Mouse (Mus musculus): ENCODE results near the gene Bfsp2. TPM values are rescaled to one million over a fixed set of nuclear protein-coding genes. Genes with fewer than 3 reads are reported as not detected.
A peak's percentile ranks its signal among the peaks of the same experiment; 100 is the strongest.

Gene Bfsp2
- polyA plus RNA-seq (2015; fragmentation: Nextera tagmentation; extraction: Ambion mirVana) = 2.3 and 2.8 TPM in 2 replicates

DNA sequence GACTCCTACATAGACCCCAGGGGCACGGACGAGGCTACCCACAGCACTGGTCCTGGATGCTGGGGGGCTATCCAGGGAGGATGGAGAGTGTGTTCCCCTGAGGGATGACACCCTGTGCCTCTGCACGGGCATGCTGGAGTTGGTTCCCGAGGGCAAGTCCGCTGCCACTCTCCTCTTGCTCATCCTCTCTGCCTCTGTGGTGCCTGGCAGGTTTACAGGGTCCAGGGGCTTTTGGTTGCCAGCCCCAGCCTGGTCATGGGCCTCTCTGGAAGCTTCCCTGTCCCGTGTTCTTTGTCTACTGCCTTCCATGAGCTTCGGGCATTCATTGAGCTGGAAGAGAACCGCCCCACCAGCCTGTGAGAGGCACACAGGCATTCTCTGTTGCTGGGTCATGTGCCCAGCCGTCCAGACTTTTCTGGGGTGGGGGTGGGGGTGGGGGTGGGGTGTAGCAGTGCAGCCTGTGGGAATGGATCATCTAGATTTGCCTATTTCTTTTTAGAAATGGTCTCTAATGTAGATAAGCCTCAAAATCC lies at the start of gene Bfsp2:
Gene Bfsp2, minus strand, starts transcription at position 377 of the 533 bp plus-strand sequence.
- Histone ChIP-seq H3K36me3 (no peaks in the 10 kb centered on the region), H3K9ac (0 out of 2 replicates have a peak within 1 kb of the TSS, but pooled peaks have one; percentile 14), H3K4me2 (replicated peaks) (no peak within 1 kb of the TSS), H3K27ac (no peak within 1 kb of the TSS), H3K4me1 (peaks cover 18% of the 10 kb centered on the region), H3K4me3 (no peak within 1 kb of the TSS), H3K27me3 (no peaks in the 10 kb centered on the region), H3K9me3 (no peaks in the 10 kb centered on the region)
- ATAC-seq (ENCODE audit: low FRiP score, low read depth) = no peak
- WGBS = 70% methylated on average over 9 of the region's 9 CpGs

DNA sequence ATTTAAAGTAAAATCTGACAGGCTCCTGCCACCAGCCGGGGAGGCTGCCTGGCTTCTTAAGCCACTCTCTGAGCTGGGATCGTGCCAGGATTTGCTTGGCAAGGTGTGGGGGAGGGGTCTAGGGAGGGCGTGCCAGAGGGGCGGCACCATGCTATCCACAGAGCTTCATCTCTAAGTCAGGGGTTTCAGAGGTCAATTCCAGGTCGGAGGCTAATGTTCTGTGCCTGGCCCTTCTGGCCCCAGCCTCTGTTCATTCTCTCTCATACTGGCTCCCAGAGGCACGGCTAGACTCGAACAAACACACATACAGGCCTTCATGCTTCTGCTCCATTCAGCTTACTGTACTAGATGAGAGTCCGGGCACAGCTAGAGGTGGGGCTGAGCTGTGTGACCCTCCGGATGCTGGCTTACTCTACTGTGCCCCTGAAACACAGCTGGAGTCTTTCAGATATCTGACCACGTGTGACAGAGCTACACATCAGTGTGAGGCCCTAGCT lies 44.9 kb upstream of the Bfsp2 start:
- 17% methylated on average over 10 of the region's 10 CpGs for WGBS
- Histone ChIP-seq H3K27me3 (no peaks in the 10 kb centered on the region), H3K9me3 (no peaks in the 10 kb centered on the region), H3K4me3 (no peak overlapping the region), H3K9ac (no peak overlapping the region), H3K36me3 (no peaks in the 10 kb centered on the region), H3K27ac (no peak overlapping the region), H3K4me1 (peaks cover 27% of the 10 kb centered on the region), H3K4me2 (replicated peaks) (no peak overlapping the region)
- ATAC-seq (ENCODE audit: low FRiP score, low read depth) = peak; percentile 54; the same call in 1 of the 2 replicates

DNA sequence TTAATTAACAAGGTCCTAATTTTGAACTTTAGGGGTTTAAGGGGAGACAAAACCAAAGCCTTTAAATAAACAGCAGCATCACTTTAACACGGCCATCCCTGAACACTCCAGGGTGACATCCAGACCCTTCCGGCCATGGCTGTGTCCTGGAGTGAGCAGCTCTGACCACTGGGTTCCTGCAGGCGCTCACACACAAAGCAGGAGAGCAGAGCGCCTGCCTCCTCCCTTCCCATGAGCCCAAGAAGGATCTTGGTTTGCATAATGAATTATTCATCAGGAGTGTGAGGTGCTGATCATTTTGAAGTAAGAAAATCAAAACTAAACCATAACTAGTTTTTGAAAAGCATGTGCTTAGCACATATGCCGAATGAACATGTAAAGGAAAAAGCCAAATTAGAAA lies 44.4 kb upstream of the Bfsp2 start:
- no peak overlapping the region for H3K4me3 ChIP-seq
- H3K27me3 ChIP-seq = no peaks in the 10 kb centered on the region
- H3K27ac ChIP-seq = no peak overlapping the region
- no peak overlapping the region for H3K4me2 ChIP-seq (replicated peaks)
- WGBS = 19% methylated on average over 5 of the region's 5 CpGs
- no peaks in the 10 kb centered on the region for H3K36me3 ChIP-seq
- H3K9ac ChIP-seq = no peak overlapping the region
- no peaks in the 10 kb centered on the region for H3K9me3 ChIP-seq
- H3K4me1 ChIP-seq = peaks cover 27% of the 10 kb centered on the region
- no peak for ATAC-seq (ENCODE audit: low FRiP score, low read depth)

DNA sequence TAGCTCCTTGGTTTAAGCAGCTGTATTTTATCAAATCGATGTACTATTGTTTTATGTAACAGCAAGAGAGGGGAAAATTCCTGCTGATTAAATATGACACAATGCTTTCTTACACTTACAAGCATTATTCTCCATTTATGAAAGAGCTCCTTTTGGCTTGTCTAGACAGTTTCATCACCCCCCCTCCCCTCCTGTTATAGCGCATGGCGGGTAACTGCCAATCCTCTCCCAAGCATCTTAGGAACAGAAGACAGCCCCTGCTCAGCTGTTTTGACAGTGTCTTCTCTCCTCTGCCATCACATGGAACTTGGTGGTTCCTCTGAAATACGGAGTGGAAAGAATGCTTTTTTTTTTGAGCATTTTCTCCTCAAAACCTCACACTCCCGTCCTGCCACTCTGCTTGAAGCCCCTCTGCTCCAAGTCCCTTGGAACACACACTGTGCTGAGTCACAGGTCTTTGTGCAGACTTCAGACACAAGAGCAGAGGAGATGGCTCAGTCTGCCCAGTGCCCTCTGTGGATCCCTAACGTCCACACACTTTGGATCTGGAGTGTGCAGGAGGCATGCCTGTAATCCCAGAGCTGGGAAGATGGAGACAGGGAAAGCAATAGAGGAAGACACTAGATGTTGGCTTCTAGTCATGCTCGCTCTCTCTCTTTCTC lies 43.7 kb upstream of the Bfsp2 start:
- Histone ChIP-seq H3K9me3 (peaks cover 4% of the 10 kb centered on the region), H3K27ac (no peak overlapping the region)
- 44% methylated on average over 7 of the region's 7 CpGs for WGBS

DNA sequence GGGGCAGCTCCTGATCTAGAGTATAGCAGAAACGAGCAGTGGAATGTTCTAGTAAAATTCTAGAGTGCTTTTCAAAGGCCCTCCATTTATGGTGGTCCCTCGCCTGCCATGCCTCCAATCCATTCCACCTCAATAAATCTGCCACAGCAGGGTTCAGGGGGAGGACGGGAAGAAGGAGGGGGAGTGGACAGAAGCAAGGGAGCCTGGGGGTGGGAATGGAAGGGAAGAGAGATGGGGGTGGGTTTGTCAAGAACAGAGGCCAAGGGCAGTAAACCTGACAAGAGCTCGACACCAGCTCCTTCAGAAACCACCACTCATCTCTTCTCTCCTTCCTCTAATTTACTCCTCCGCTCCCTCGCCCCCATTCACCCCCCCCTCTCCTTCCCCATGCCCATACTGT lies 42.8 kb upstream of the Bfsp2 start:
- no peak for ATAC-seq (ENCODE audit: low FRiP score, low read depth)

More for the DNA sequence above, 43.7 kb upstream of the Bfsp2 start:
- Histone ChIP-seq H3K9ac (no peak overlapping the region), H3K4me2 (replicated peaks) (no peak overlapping the region), H3K4me1 (peaks cover 27% of the 10 kb centered on the region), H3K4me3 (no peak overlapping the region), H3K27me3 (no peaks in the 10 kb centered on the region), H3K36me3 (no peaks in the 10 kb centered on the region)
- no peak for ATAC-seq (ENCODE audit: low FRiP score, low read depth)

DNA sequence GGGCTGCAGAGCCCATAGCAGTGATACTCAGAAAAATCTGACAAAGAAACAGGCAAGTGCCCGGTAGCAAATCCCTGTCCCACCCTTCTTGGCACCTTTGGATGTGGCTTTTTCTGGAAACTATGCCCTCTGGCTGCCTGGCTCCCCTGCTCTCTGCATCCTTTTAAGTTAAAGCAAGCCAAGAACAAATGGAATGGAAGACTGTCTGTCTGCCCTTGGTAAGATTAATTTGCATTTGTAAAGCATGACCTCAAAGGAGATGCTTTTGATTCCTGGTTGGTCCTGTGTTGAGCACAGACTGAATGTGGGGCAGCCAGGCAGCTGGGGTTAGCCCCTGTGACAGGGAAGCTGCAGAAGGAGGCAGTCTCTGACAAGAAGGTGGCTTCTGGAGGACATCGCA lies 33.7 kb upstream of the Bfsp2 start:
- no peaks in the 10 kb centered on the region for H3K27me3 ChIP-seq
- H3K9me3 ChIP-seq = peaks cover 1% of the 10 kb centered on the region
- 78% methylated on average over 2 of the region's 2 CpGs for WGBS
- H3K9ac ChIP-seq = no peak overlapping the region
- H3K27ac ChIP-seq = no peak overlapping the region
- 0 out of 2 replicates have a peak, but pooled peaks cover 3% of the 10 kb centered on the region for H3K4me1 ChIP-seq
- ATAC-seq (ENCODE audit: low FRiP score, low read depth) = no peak
- no peaks in the 10 kb centered on the region for H3K36me3 ChIP-seq
- no peak overlapping the region for H3K4me3 ChIP-seq
- no peak overlapping the region for H3K4me2 ChIP-seq (replicated peaks)

More for the DNA sequence above, 42.8 kb upstream of the Bfsp2 start:
- H3K4me1 ChIP-seq = peaks cover 27% of the 10 kb centered on the region
- H3K27me3 ChIP-seq = no peaks in the 10 kb centered on the region
- no peaks in the 10 kb centered on the region for H3K36me3 ChIP-seq
- 0 out of 2 replicates have a peak overlapping the region, but pooled peaks have one; percentile 10 for H3K27ac ChIP-seq
- no peak overlapping the region for H3K9ac ChIP-seq
- 13% methylated on average over 6 of the region's 6 CpGs for WGBS
- peaks cover 5% of the 10 kb centered on the region for H3K9me3 ChIP-seq
- no peak overlapping the region for H3K4me3 ChIP-seq
- H3K4me2 ChIP-seq (replicated peaks) = no peak overlapping the region

DNA sequence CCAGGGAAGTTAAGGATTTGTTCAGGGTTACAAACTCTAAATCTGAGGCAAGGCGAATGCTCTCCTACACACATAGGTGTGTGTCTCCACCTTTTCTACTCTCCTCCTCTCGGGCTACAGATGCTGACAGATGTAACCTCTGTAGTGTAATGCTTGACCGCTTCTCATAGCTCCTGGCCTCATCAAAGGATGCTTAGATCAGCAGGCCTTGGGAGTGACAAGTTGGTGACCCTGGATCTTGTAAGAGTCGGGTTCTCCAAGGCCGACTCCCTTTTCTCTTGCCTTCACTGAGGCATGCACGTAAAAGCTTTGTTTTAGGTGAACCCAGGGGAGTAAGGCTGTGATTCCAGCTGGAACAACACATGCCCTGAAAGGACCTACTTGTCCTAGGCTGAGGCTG lies 32.0 kb upstream of the Bfsp2 start:
- Histone ChIP-seq H3K4me2 (replicated peaks) (no peak overlapping the region), H3K4me3 (no peak overlapping the region), H3K36me3 (no peaks in the 10 kb centered on the region), H3K27ac (no peak overlapping the region), H3K4me1 (0 out of 2 replicates have a peak, but pooled peaks cover 3% of the 10 kb centered on the region), H3K9me3 (no peaks in the 10 kb centered on the region), H3K9ac (no peak overlapping the region), H3K27me3 (no peaks in the 10 kb centered on the region)
- ATAC-seq (ENCODE audit: low FRiP score, low read depth) = no peak
- 79% methylated on average over 6 of the region's 6 CpGs for WGBS

DNA sequence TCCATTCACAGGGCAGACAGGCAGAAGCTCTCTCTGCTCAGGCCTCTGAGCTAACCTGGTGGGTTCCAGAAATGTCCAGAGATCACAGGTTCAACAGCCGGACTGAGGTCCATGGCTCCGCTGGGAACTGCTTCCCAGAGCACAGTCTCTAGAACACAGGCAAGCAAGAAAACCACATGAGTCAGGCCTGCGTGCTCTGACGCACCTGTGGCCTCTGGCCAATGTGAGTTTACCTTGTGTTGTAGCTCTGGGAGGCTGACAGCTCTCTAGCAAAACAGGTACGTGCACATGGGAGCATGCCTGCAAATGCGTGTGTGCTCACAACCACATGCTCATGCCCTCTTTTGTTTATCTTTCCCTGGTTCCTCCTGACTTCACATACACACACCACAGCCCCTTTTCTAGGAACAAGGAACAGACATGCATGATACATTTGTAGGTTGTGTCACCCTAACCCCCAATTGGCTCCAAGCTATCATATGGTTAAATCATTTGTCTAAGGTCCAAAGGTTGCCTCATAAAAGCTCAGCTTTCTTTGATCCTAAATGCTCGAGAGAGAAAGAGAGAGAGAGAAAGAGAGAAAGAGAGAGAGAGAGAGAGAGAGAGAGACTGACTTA lies 26.9 kb upstream of the Bfsp2 start:
- no peak overlapping the region for H3K4me3 ChIP-seq
- no peaks in the 10 kb centered on the region for H3K36me3 ChIP-seq
- WGBS = 49% methylated on average over 7 of the region's 7 CpGs
- no peaks in the 10 kb centered on the region for H3K9me3 ChIP-seq
- H3K27ac ChIP-seq = no peak overlapping the region
- peaks cover 20% of the 10 kb centered on the region for H3K4me1 ChIP-seq
- H3K9ac ChIP-seq = no peak overlapping the region
- H3K4me2 ChIP-seq (replicated peaks) = no peak overlapping the region
- no peak for ATAC-seq (ENCODE audit: low FRiP score, low read depth)
- no peaks in the 10 kb centered on the region for H3K27me3 ChIP-seq

DNA sequence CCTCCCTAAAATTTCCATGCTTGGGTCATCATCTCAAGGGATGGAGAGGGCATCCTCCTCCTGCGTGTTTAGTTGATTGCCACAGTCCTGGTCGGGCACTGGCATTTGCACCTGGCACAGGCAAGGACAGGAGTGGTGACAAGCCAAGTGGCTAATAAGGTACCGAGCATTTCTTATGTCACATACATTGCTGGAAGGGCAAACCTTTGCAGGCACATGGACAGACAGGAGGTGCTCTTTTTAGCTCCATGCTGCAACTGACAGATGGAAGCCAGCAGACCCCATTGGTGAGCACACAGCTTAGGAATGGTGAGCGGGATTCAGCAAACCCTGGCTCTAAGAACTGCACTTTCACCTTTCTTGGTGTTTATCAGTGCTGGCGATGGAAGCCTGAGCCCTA lies 24.8 kb upstream of the Bfsp2 start:
- Histone ChIP-seq H3K4me3 (no peak overlapping the region), H3K9me3 (no peaks in the 10 kb centered on the region), H3K36me3 (no peaks in the 10 kb centered on the region), H3K4me2 (replicated peaks) (no peak overlapping the region), H3K27ac (no peak overlapping the region), H3K27me3 (no peaks in the 10 kb centered on the region), H3K9ac (no peak overlapping the region), H3K4me1 (peaks cover 26% of the 10 kb centered on the region)
- WGBS = 86% methylated on average over 5 of the region's 5 CpGs
- ATAC-seq (ENCODE audit: low FRiP score, low read depth) = no peak

DNA sequence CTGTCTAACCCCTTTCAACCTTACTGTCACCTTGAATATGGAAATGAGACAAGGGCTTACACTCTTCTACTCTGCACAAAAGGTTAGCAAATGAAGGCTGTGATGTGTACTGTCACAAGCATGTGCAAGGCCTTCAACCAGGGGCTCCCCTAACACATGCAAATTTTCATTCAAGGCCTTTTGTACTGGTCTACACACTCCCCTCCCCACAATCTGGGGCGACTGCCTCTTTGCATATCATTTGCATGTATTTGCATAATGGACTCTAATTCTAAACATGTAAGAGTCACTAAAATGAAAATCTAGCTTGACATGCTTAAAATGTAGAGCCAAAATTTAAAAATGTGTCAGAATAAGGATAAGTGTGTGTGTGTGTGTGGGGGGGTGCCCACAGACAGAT lies 24.4 kb upstream of the Bfsp2 start:
- no peak overlapping the region for H3K4me2 ChIP-seq (replicated peaks)
- ATAC-seq (ENCODE audit: low FRiP score, low read depth) = no peak
- H3K4me1 ChIP-seq = peaks cover 26% of the 10 kb centered on the region
- no peak overlapping the region for H3K4me3 ChIP-seq
- 86% methylated on average over 1 of the region's 1 CpGs for WGBS
- H3K9ac ChIP-seq = no peak overlapping the region
- no peaks in the 10 kb centered on the region for H3K27me3 ChIP-seq
- H3K9me3 ChIP-seq = no peaks in the 10 kb centered on the region
- H3K27ac ChIP-seq = no peak overlapping the region
- H3K36me3 ChIP-seq = no peaks in the 10 kb centered on the region

DNA sequence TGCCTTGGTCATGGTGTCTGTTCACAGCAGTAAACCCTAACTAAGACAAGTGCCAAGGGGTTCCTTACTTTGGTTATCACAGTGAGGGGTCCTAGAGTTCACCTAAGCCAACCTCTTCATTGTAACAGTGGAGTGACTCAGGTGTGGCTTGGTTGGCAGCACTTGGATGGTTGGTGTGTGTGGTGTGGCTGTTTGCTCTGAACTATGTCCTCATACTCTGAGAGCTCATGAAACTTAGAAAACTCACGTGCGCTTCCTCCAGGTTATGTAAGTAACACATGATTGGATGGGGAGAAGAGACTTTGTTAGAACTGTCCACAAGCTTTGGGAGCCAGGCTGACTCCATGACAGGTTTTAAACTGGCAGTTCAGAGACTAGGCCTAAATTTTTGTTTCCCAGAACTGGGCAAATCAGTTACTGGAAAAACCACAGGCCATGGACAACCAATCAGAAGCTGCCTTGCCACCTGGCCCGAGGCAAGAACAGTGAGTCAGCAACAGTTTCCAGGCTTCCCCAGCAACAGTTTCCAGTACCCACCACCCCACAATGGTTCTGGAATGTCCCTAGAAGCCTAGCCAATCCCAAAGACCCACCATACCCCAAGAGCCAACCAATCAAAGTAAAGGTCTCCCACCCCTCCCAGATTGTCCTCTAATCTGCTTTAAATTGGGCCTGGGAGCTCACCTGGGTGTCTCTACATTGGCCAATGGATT lies 23.5 kb upstream of the Bfsp2 start:
- no peak for ATAC-seq (ENCODE audit: low FRiP score, low read depth)
- H3K27me3 ChIP-seq = no peaks in the 10 kb centered on the region
- no peak overlapping the region for H3K27ac ChIP-seq
- H3K4me1 ChIP-seq = peaks cover 26% of the 10 kb centered on the region
- no peak overlapping the region for H3K9ac ChIP-seq
- 91% methylated on average over 3 of the region's 3 CpGs for WGBS
- no peaks in the 10 kb centered on the region for H3K9me3 ChIP-seq
- H3K4me3 ChIP-seq = no peak overlapping the region
- H3K4me2 ChIP-seq (replicated peaks) = no peak overlapping the region
- H3K36me3 ChIP-seq = no peaks in the 10 kb centered on the region

DNA sequence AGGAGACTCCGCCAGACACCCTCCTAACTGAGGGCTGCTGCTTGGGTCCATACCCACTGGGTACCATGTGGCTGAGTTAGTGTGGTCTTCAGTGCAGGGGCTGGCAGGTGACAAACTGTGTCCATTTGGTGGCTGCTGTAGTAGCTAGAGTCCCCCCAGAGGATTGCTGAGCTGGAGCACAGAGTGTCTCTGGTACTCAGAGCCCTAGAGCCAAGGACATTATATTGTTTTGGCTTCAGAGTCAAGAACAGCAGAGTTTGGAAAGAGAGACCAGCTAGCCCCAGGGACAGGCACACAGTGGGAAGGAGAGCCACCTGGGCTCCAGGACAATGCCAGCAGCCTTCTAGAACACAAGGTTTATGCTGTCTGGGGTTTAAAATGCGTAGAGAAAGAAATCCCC lies 22.4 kb upstream of the Bfsp2 start:
- Histone ChIP-seq H3K27me3 (no peaks in the 10 kb centered on the region), H3K36me3 (no peaks in the 10 kb centered on the region), H3K27ac (no peak overlapping the region), H3K9ac (no peak overlapping the region), H3K4me2 (replicated peaks) (no peak overlapping the region), H3K9me3 (no peaks in the 10 kb centered on the region), H3K4me1 (peaks cover 26% of the 10 kb centered on the region), H3K4me3 (no peak overlapping the region)
- no peak for ATAC-seq (ENCODE audit: low FRiP score, low read depth)
- WGBS = 71% methylated on average over 2 of the region's 2 CpGs

Measured in limb, embryonic 13.5 days (tissue).